8 mouse cellular contexts compared by ENCODE assay signal in the genomic region with DNA sequence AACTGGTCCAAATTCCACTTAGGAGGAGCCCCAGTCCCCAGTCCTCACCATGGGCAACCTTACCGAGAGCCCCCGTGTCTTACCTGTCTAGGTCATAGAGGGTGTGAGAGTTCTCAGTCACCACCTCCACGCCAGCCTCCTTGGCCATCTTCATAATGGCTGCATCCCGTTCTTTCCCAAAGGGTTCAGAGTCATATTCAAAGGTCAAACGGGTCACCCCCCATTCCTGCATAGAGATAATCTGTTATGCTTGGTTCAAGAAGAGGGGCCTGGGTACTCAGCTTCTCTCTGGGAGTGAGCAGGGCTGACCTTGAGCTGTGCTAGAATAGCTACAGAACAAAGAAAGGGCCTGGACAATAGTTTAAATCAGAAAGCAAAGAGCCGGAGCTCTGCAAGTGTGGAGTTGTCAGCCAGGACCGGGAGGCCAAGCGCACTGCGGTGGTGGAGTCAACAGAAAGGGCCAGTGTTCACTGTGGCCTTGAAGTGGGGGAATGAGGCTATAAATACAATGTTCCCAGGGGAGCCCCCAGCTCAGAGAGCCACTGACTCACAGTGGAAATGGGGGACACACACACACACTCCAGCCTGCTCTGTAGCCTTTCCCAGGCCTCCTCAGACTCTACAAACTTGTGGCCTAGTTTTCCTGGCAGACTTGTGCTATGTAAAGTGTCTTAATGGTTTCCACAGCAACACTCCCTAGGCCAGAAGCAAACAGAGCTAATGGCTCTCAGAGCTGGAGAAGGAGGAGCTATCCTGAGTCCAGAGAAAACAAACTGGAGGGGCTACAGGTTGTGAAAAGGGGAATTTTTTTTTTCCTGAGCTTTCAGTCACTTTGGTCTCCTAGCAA. TPM values are rescaled to one million over a fixed set of nuclear protein-coding genes. Genes with fewer than 3 reads are reported as not detected.
DNase-seq lines count a peak whose midpoint lies in the region; ATAC-seq and TF ChIP-seq lines count a peak whose summit lies in the region.

No protein-coding gene starts in this region.

- H3K27ac ChIP-seq in heart, embryonic 16.5 days (ENCODE audit: low read length), result peak overlapping the region; percentile 91
- H3K27ac ChIP-seq in midbrain, embryonic 15.5 days, result peak overlapping the region; percentile 75

- ATAC-seq in heart, embryonic 16.5 days (replicated peaks; ENCODE audit: extremely low read depth, insufficient read depth, low FRiP score), result peak; percentile 54
- ATAC-seq in midbrain, embryonic 15.5 days (replicated peaks), result peak; percentile 40

- H3K36me3 ChIP-seq in E14TG2a.4 (ENCODE audit: insufficient read depth, low read length), result peaks cover 65% of the 10 kb centered on the region
- H3K36me3 ChIP-seq in heart, embryonic 16.5 days (ENCODE audit: control insufficient read depth, insufficient read depth), result peaks cover 30% of the 10 kb centered on the region
- peaks cover 22% of the 10 kb centered on the region for H3K36me3 ChIP-seq in midbrain, embryonic 15.5 days (replicated peaks)

- no peaks in the 10 kb centered on the region for H3K27me3 ChIP-seq in E14TG2a.4 (ENCODE audit: insufficient read depth, low read length)
- H3K27me3 ChIP-seq in heart, embryonic 16.5 days (ENCODE audit: control insufficient read depth, insufficient read depth, low read length), result no peaks in the 10 kb centered on the region
- H3K27me3 ChIP-seq in midbrain, embryonic 15.5 days (replicated peaks), result no peaks in the 10 kb centered on the region

- 59% methylated on average over 9 of the region's 9 CpGs for WGBS in heart, embryonic 16.5 days
- 25% methylated on average over 9 of the region's 9 CpGs for WGBS in midbrain, embryonic 15.5 days

- H3K4me1 ChIP-seq in E14TG2a.4 (replicated peaks; ENCODE audit: low read depth, low read length), result peaks cover 77% of the 10 kb centered on the region
- H3K4me1 ChIP-seq in heart, embryonic 16.5 days (ENCODE audit: control insufficient read depth, insufficient read depth, low read length), result peaks cover 62% of the 10 kb centered on the region
- peaks cover 54% of the 10 kb centered on the region for H3K4me1 ChIP-seq in midbrain, embryonic 15.5 days

- peak overlapping the region; percentile 14; the same call in 1 of the 2 replicates for H3K9ac ChIP-seq in heart, embryonic 16.5 days (ENCODE audit: low read length)
- peak overlapping the region; percentile 8; the same call in 1 of the 2 replicates for H3K9ac ChIP-seq in midbrain, embryonic 15.5 days

- H3K9me3 ChIP-seq in E14TG2a.4 (ENCODE audit: low read length), result no peaks in the 10 kb centered on the region
- no peaks in the 10 kb centered on the region for H3K9me3 ChIP-seq in heart, embryonic 16.5 days (replicated peaks; ENCODE audit: control insufficient read depth, low read length)
- H3K9me3 ChIP-seq in midbrain, embryonic 15.5 days, result no peaks in the 10 kb centered on the region

- peak overlapping the region; percentile 7; the same call in 1 of the 2 replicates for H3K4me2 ChIP-seq in heart, embryonic 16.5 days (ENCODE audit: low read depth, low read length)
- H3K4me2 ChIP-seq in midbrain, embryonic 15.5 days, result no peak overlapping the region

- peak; percentile 86 for DNase-seq in Muller cell, postnatal 12 days (ENCODE audit: inconsistent ontology term)
- DNase-seq in fibroblast of lung, adult 2 months (ENCODE audit: low read depth), result peak; percentile 95
- DNase-seq in kidney, postnatal 14 days, result peak; percentile 54
- DNase-seq in urinary bladder, adult 18-20 months (ENCODE audit: low spot score in 2 of 2), result no peak
- DNase-seq in thymus, postnatal 14 days, result no peak

- no peak for TF ChIP-seq CTCF in E14TG2a.4 (conservative IDR thresholded peaks at IDR 0.05; ENCODE audit: low read length)

- H3K4me3 ChIP-seq in E14TG2a.4 (replicated peaks; ENCODE audit: low read length), result peak overlapping the region; percentile 45
- no peak overlapping the region for H3K4me3 ChIP-seq in heart, embryonic 16.5 days (ENCODE audit: low read length)
- H3K4me3 ChIP-seq in midbrain, embryonic 15.5 days, result no peak overlapping the region

RNA-seq across cellular contexts. Expression of a gene that starts 9.2 kb away (rescaled TPM):
- 18.4 and 18.6 TPM in 2 replicates for polyA plus RNA-seq in heart, embryonic 16.5 days (2015; fragmentation: Nextera tagmentation; extraction: Ambion mirVana)
- 47.5 and 49.0 TPM in 2 replicates for polyA plus RNA-seq in midbrain, embryonic 15.5 days (2015; fragmentation: Nextera tagmentation; extraction: Ambion mirVana)

RNA-seq across cellular contexts. Expression of a gene that starts 23.6 kb away (rescaled TPM):
- polyA plus RNA-seq in heart, embryonic 16.5 days (2015; fragmentation: Nextera tagmentation; extraction: Ambion mirVana), result 5.7 TPM in 2 replicates
- polyA plus RNA-seq in midbrain, embryonic 15.5 days (2015; fragmentation: Nextera tagmentation; extraction: Ambion mirVana), result 155 and 165 TPM in 2 replicates

RNA-seq across cellular contexts. Expression of a gene that starts 35.7 kb away (rescaled TPM):
- 9.9 and 12.9 TPM in 2 replicates for polyA plus RNA-seq in heart, embryonic 16.5 days (2015; fragmentation: Nextera tagmentation; extraction: Ambion mirVana)
- polyA plus RNA-seq in midbrain, embryonic 15.5 days (2015; fragmentation: Nextera tagmentation; extraction: Ambion mirVana), result 14.4 and 17.4 TPM in 2 replicates

RNA-seq across cellular contexts. Expression of a gene that starts 42.3 kb away (rescaled TPM):
- polyA plus RNA-seq in heart, embryonic 16.5 days (2015; fragmentation: Nextera tagmentation; extraction: Ambion mirVana), result 1.8 and 2.6 TPM in 2 replicates
- polyA plus RNA-seq in midbrain, embryonic 15.5 days (2015; fragmentation: Nextera tagmentation; extraction: Ambion mirVana), result 7.6 and 8.4 TPM in 2 replicates

RNA-seq across cellular contexts. Expression of a gene that starts 50.0 kb away (rescaled TPM):
- polyA plus RNA-seq in heart, embryonic 16.5 days (2015; fragmentation: Nextera tagmentation; extraction: Ambion mirVana), result 1.7 and 2.0 TPM in 2 replicates
- 1.5 and 1.9 TPM in 2 replicates for polyA plus RNA-seq in midbrain, embryonic 15.5 days (2015; fragmentation: Nextera tagmentation; extraction: Ambion mirVana)

Comparison
In these comparisons a context has a peak if more than half of its experiments do, and no peak if none do; other contexts are left out.
1. DNase-seq: peak in Muller cell, postnatal 12 days (single experiment), fibroblast of lung, adult 2 months (single experiment) and kidney, postnatal 14 days (single experiment); none in urinary bladder, adult 18-20 months (0 of 2) and thymus, postnatal 14 days (single experiment).
2. RNA of a gene that starts 23.6 kb away (polyA plus RNA-seq): 155 to 165 TPM in midbrain, embryonic 15.5 days; 5.7 TPM in heart, embryonic 16.5 days; every median in the first group is over 10 times any median in the second.